Mouse (Mus musculus): ENCODE results near the gene Ddx6. TPM values are rescaled to one million over a fixed set of nuclear protein-coding genes. Genes with fewer than 3 reads are reported as not detected.
A peak's percentile ranks its signal among the peaks of the same experiment; 100 is the strongest.

The Ddx6 gene
- total RNA-seq, 2 experiments from 2014 or later: 82.0 to 85.0 TPM

GRCm38 (mm10) chr9:44678288-44678871 lies 73.7 kb downstream of the Ddx6 start:
- DNase-seq: no peak
- intact Hi-C loops (cut with DNase I): no loop called here

GRCm38 (mm10) chr9:44679565-44679964 lies 74.9 kb downstream of the Ddx6 start:
- intact Hi-C loops (cut with DNase I): no loop called here
- no peak for DNase-seq

GRCm38 (mm10) chr9:44683046-44683445 lies 78.4 kb downstream of the Ddx6 start:
- no peak for DNase-seq
- intact Hi-C loops (cut with DNase I): no loop called here

- intact Hi-C loops (cut with DNase I): loop anchor here (1.0 kb wide), 1 partner anchor 30 kb away; no protein-coding TSS in a partner anchor
- DNase-seq: peak; percentile 79 to 82
These were observed 80.9 kb downstream of the Ddx6 start for GRCm38 (mm10) chr9:44685346-44686330.

- no peak for DNase-seq
- intact Hi-C loops (cut with DNase I): no loop called here
These were observed 81.9 kb downstream of the Ddx6 start for GRCm38 (mm10) chr9:44686638-44687037.

- intact Hi-C loops (cut with DNase I): no loop called here
- no peak for DNase-seq
These were observed 83.3 kb downstream of the Ddx6 start for GRCm38 (mm10) chr9:44688013-44688412.

Other genes starting within 250 kb of the Ddx6 start
- 10 to 100 TPM; 16.8 to 18.8 TPM for gene Vps11, start 243.2 kb upstream of the Ddx6 start, total RNA-seq (2021)
- 10 to 100 TPM; 46.0 to 68.1 TPM for gene Hyou1, start 225.4 kb upstream of the Ddx6 start, total RNA-seq (2021)
- gene Slc37a4, start 208.0 kb upstream of the Ddx6 start, total RNA-seq (2021): 10 to 100 TPM; 21.5 to 24.0 TPM
- gene Rps25, start 197.8 kb upstream of the Ddx6 start, total RNA-seq (2021): 100 to 1,000 TPM; 793 to 858 TPM
- 10 to 100 TPM; 33.0 to 36.3 TPM for gene Trappc4, start 197.3 kb upstream of the Ddx6 start, total RNA-seq (2021)
- gene Ccdc84, start 186.3 kb upstream of the Ddx6 start, total RNA-seq (2021): 1 to 10 TPM; 8.1 to 8.8 TPM
- not detected for gene Foxr1, start 163.8 kb upstream of the Ddx6 start, total RNA-seq (2021)
- gene Upk2, start 149.9 kb upstream of the Ddx6 start, total RNA-seq (2021): not detected
- 10 to 100 TPM; 44.6 to 59.4 TPM for gene Bcl9l, start 122.1 kb upstream of the Ddx6 start, total RNA-seq (2021)
- under 1 TPM; 0.22 to 0.47 TPM for gene Cxcr5, start 43.0 kb upstream of the Ddx6 start, total RNA-seq (2021)
- not detected for gene Treh, start 68.3 kb downstream of the Ddx6 start, total RNA-seq (2021)
- gene Phldb1, start 130.3 kb downstream of the Ddx6 start, total RNA-seq (2021): 100 to 1,000 TPM; 110 to 140 TPM
- 10 to 100 TPM; 84.4 to 89.0 TPM for gene Arcn1, start 163.0 kb downstream of the Ddx6 start, total RNA-seq (2021)
- 10 to 100 TPM; 27.2 to 41.2 TPM for gene Ift46, start 163.0 kb downstream of the Ddx6 start, total RNA-seq (2021)
- 10 to 100 TPM in 1 of 2 experiments, 1 to 10 TPM in 1; 9.6 to 10.9 TPM for gene Tmem25, start 194.4 kb downstream of the Ddx6 start, total RNA-seq (2021)
- under 1 TPM in 1 of 2 experiments, not detected in 1; 0.41 TPM for gene Ttc36, start 198.2 kb downstream of the Ddx6 start, total RNA-seq (2021)